8 mouse cellular contexts compared by ENCODE assay signal in the genomic region with DNA sequence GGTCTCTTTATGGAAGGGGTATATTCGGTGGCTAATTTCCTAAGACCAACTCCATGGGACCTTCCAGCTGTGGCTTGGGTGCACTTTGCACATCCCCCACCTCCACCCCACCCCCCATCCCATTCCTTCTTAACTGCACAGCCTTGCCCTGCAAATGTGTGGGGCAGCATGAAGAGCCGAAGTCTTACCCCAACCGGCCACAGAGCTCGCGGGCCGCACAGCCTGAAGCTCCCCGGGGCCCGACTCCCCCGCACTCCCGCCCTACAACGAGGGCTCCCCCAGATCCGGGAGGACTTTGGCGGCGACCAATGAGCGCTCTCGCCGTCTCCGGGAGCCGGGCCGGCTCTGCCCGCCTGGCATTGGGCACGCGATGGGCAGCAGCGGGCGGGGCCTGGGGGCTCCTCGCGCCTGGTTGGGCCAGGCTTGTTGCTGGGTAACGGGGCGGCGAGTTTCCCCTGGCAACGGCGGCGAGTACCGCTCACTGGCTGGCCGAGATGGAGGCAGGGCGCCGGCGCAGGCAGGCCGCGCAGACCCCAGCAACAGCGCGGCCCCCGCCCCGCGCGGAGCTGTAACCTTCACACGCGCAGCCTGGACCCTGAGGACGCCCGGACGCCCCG. TPM values are rescaled to one million over a fixed set of nuclear protein-coding genes. Genes with fewer than 3 reads are reported as not detected.
DNase-seq lines count a peak whose midpoint lies in the region; ATAC-seq and TF ChIP-seq lines count a peak whose summit lies in the region.

No protein-coding gene starts in this region.

- H3K4me3 ChIP-seq in forebrain, embryonic 11.5 days (ENCODE audit: low read depth, low read length), result peak overlapping the region; percentile 42
- H3K4me3 ChIP-seq in heart, embryonic 15.5 days, result peak overlapping the region; percentile 46
- H3K4me3 ChIP-seq in liver, embryonic 14.5 days (ENCODE audit: insufficient read depth in 1 of 2, low read depth in 2 of 2, low read length in 2 of 2), result peak overlapping the region in 1 of 2 experiments; percentile 27; a peak in 1 of 4 replicates
- peak overlapping the region; percentile 34 for H3K4me3 ChIP-seq in neural tube, embryonic 11.5 days (ENCODE audit: low read depth, low read length)
- H3K4me3 ChIP-seq in stomach, embryonic 15.5 days (replicated peaks), result peak overlapping the region; percentile 46

- no peaks in the 10 kb centered on the region for H3K36me3 ChIP-seq in forebrain, embryonic 11.5 days (ENCODE audit: control insufficient read depth, insufficient read depth, low read length)
- no peaks in the 10 kb centered on the region for H3K36me3 ChIP-seq in heart, embryonic 15.5 days
- no peaks in the 10 kb centered on the region for H3K36me3 ChIP-seq in liver, embryonic 14.5 days (replicated peaks; ENCODE audit: control insufficient read depth, insufficient read depth, low read depth)
- H3K36me3 ChIP-seq in neural tube, embryonic 11.5 days (ENCODE audit: control insufficient read depth, insufficient read depth, low read length), result no peaks in the 10 kb centered on the region
- no peaks in the 10 kb centered on the region for H3K36me3 ChIP-seq in stomach, embryonic 15.5 days

- H3K4me2 ChIP-seq in forebrain, embryonic 11.5 days (ENCODE audit: low read depth, low read length, severe bottlenecking), result peak overlapping the region; percentile 94
- peak overlapping the region; percentile 83 for H3K4me2 ChIP-seq in heart, embryonic 15.5 days
- H3K4me2 ChIP-seq in liver, embryonic 14.5 days (ENCODE audit: low read depth), result peak overlapping the region; percentile 47
- peak overlapping the region; percentile 74 for H3K4me2 ChIP-seq in neural tube, embryonic 11.5 days (ENCODE audit: low read depth)
- peak overlapping the region; percentile 89 for H3K4me2 ChIP-seq in stomach, embryonic 15.5 days

- peak; percentile 86 for DNase-seq in A20 (ENCODE audit: low read depth, low spot score)
- peak; percentile 85 for DNase-seq in brain, embryonic 18.5 days (ENCODE audit: low read depth, low spot score)
- peak; percentile 97 for DNase-seq in forebrain, embryonic 11.5 days (ENCODE audit: low spot score)
- peak; percentile 91 for DNase-seq in kidney, postnatal 14 days
- DNase-seq in liver, embryonic 14.5 days (ENCODE audit: low read depth in 3 of 3, low spot score in 3 of 3), result no peak
- peak; percentile 92 for DNase-seq in neural tube, embryonic 11.5 days (ENCODE audit: low spot score)

- peak overlapping the region; percentile 59 for H3K9ac ChIP-seq in forebrain, embryonic 11.5 days (ENCODE audit: low read length)
- peak overlapping the region; percentile 19; the same call in 1 of the 2 replicates for H3K9ac ChIP-seq in heart, embryonic 15.5 days
- no peak overlapping the region for H3K9ac ChIP-seq in liver, embryonic 14.5 days (replicated peaks)
- H3K9ac ChIP-seq in neural tube, embryonic 11.5 days (ENCODE audit: low read length), result peak overlapping the region; percentile 47
- peak overlapping the region; percentile 12; the same call in 1 of the 2 replicates for H3K9ac ChIP-seq in stomach, embryonic 15.5 days

- TF ChIP-seq CTCF in liver, embryonic 14.5 days (IDR thresholded peaks at IDR 0.05; ENCODE audit: low read depth), result no peak

- peak overlapping the region; percentile 59 for H3K27ac ChIP-seq in forebrain, embryonic 11.5 days (ENCODE audit: low read depth, low read length)
- no peak overlapping the region for H3K27ac ChIP-seq in heart, embryonic 15.5 days
- H3K27ac ChIP-seq in liver, embryonic 14.5 days, result no peak overlapping the region
- H3K27ac ChIP-seq in neural tube, embryonic 11.5 days (ENCODE audit: low read depth, low read length), result no peak overlapping the region; the same call in 1 of the 2 replicates
- peak overlapping the region; percentile 3; the same call in 1 of the 2 replicates for H3K27ac ChIP-seq in stomach, embryonic 15.5 days

- under 1% methylated on average over 48 of the region's 52 CpGs for WGBS in forebrain, embryonic 11.5 days
- WGBS in heart, embryonic 15.5 days, result under 1% methylated on average over 52 of the region's 52 CpGs
- WGBS in liver, embryonic 14.5 days (ENCODE audit: insufficient replicate concordance), result 3% methylated on average over 52 of the region's 52 CpGs
- under 1% methylated on average over 50 of the region's 52 CpGs for WGBS in neural tube, embryonic 11.5 days
- WGBS in stomach, embryonic 15.5 days, result under 1% methylated on average over 52 of the region's 52 CpGs

- H3K9me3 ChIP-seq in forebrain, embryonic 11.5 days (ENCODE audit: control insufficient read depth, low read length), result no peaks in the 10 kb centered on the region
- no peaks in the 10 kb centered on the region for H3K9me3 ChIP-seq in heart, embryonic 15.5 days (replicated peaks)
- no peaks in the 10 kb centered on the region for H3K9me3 ChIP-seq in liver, embryonic 14.5 days (ENCODE audit: control insufficient read depth, low read length)
- no peaks in the 10 kb centered on the region for H3K9me3 ChIP-seq in neural tube, embryonic 11.5 days (ENCODE audit: control insufficient read depth, low read length)
- no peaks in the 10 kb centered on the region for H3K9me3 ChIP-seq in stomach, embryonic 15.5 days

- H3K4me1 ChIP-seq in forebrain, embryonic 11.5 days (replicated peaks; ENCODE audit: control insufficient read depth, insufficient read depth, low read length), result peaks cover 12% of the 10 kb centered on the region
- H3K4me1 ChIP-seq in heart, embryonic 15.5 days (replicated peaks), result peaks cover 35% of the 10 kb centered on the region
- peaks cover 11 to 23% of the 10 kb centered on the region in 2 experiments for H3K4me1 ChIP-seq in liver, embryonic 14.5 days (replicated peaks; ENCODE audit: control insufficient read depth in 2 of 2, insufficient read depth in 2 of 2, low read length in 1 of 2)
- peaks cover 6% of the 10 kb centered on the region for H3K4me1 ChIP-seq in neural tube, embryonic 11.5 days (ENCODE audit: control insufficient read depth, insufficient read depth, low read length)
- H3K4me1 ChIP-seq in stomach, embryonic 15.5 days, result peaks cover 24% of the 10 kb centered on the region

- ATAC-seq in forebrain, embryonic 11.5 days (replicated peaks; ENCODE audit: low FRiP score), result peak; percentile 91
- peak; percentile 56 for ATAC-seq in heart, embryonic 15.5 days (replicated peaks; ENCODE audit: insufficient number of reproducible peaks, insufficient read depth, low FRiP score, low read depth)
- ATAC-seq in liver, embryonic 14.5 days (ENCODE audit: insufficient read depth), result no peak
- peak; percentile 87 for ATAC-seq in neural tube, embryonic 11.5 days (ENCODE audit: insufficient read depth, low FRiP score, low TSS enrichment)
- ATAC-seq in stomach, embryonic 15.5 days (ENCODE audit: insufficient read depth, low FRiP score, low read depth), result peak; percentile 44

- H3K27me3 ChIP-seq in forebrain, embryonic 11.5 days (ENCODE audit: control insufficient read depth, insufficient read depth, low read length), result no peaks in the 10 kb centered on the region
- no peaks in the 10 kb centered on the region for H3K27me3 ChIP-seq in heart, embryonic 15.5 days
- peaks cover 18% of the 10 kb centered on the region for H3K27me3 ChIP-seq in liver, embryonic 14.5 days (ENCODE audit: control insufficient read depth, insufficient read depth, low read length)
- no peaks in the 10 kb centered on the region for H3K27me3 ChIP-seq in neural tube, embryonic 11.5 days (ENCODE audit: control insufficient read depth, insufficient read depth, low read length)
- H3K27me3 ChIP-seq in stomach, embryonic 15.5 days (replicated peaks), result no peaks in the 10 kb centered on the region

- TF ChIP-seq EP300 in liver, embryonic 14.5 days (IDR thresholded peaks at IDR 0.05; ENCODE audit: low read depth), result no peak

RNA-seq across cellular contexts. Expression of gene Bbc3, which starts 8.7 kb away (rescaled TPM):
- polyA plus RNA-seq in forebrain, embryonic 11.5 days (2014; fragmentation: Nextera tagmentation; extraction: Ambion mirVana), result 8.0 and 11.5 TPM in 2 replicates
- 6.6 and 6.9 TPM in 2 replicates for polyA plus RNA-seq in heart, embryonic 15.5 days (2015; fragmentation: Nextera tagmentation; extraction: Ambion mirVana)
- polyA plus RNA-seq in liver, embryonic 14.5 days (2012; rRNA removed), result 3.2 and 3.8 TPM in 2 replicates
- 2.0 and 3.3 TPM in 2 replicates for polyA plus RNA-seq in liver, embryonic 14.5 days (2014; fragmentation: Nextera tagmentation; extraction: Ambion mirVana)
- polyA plus RNA-seq in neural tube, embryonic 11.5 days (2014; fragmentation: Nextera tagmentation; extraction: Ambion mirVana), result 8.4 and 11.9 TPM in 2 replicates
- polyA plus RNA-seq in stomach, embryonic 15.5 days (2015; fragmentation: Nextera tagmentation; extraction: Ambion mirVana), result 6.7 and 7.4 TPM in 2 replicates

RNA-seq across cellular contexts. Expression of gene Ccdc9, which starts 12.9 kb away (rescaled TPM):
- 22.3 and 32.2 TPM in 2 replicates for polyA plus RNA-seq in forebrain, embryonic 11.5 days (2014; fragmentation: Nextera tagmentation; extraction: Ambion mirVana)
- 14.4 and 18.3 TPM in 2 replicates for polyA plus RNA-seq in heart, embryonic 15.5 days (2015; fragmentation: Nextera tagmentation; extraction: Ambion mirVana)
- 15.9 and 24.7 TPM in 2 replicates for polyA plus RNA-seq in liver, embryonic 14.5 days (2012; rRNA removed)
- polyA plus RNA-seq in liver, embryonic 14.5 days (2014; fragmentation: Nextera tagmentation; extraction: Ambion mirVana), result 4.2 and 7.6 TPM in 2 replicates
- polyA plus RNA-seq in neural tube, embryonic 11.5 days (2014; fragmentation: Nextera tagmentation; extraction: Ambion mirVana), result 19.6 and 20.8 TPM in 2 replicates
- 26.7 and 27.0 TPM in 2 replicates for polyA plus RNA-seq in stomach, embryonic 15.5 days (2015; fragmentation: Nextera tagmentation; extraction: Ambion mirVana)

RNA-seq across cellular contexts. Expression of gene Inafm1, which starts 26.1 kb away (rescaled TPM):
- 10.9 and 11.6 TPM in 2 replicates for polyA plus RNA-seq in forebrain, embryonic 11.5 days (2014; fragmentation: Nextera tagmentation; extraction: Ambion mirVana)
- polyA plus RNA-seq in heart, embryonic 15.5 days (2015; fragmentation: Nextera tagmentation; extraction: Ambion mirVana), result 8.8 and 11.1 TPM in 2 replicates
- polyA plus RNA-seq in liver, embryonic 14.5 days (2012; rRNA removed), result 7.9 and 8.3 TPM in 2 replicates
- polyA plus RNA-seq in liver, embryonic 14.5 days (2014; fragmentation: Nextera tagmentation; extraction: Ambion mirVana), result 3.5 and 4.0 TPM in 2 replicates
- 12.7 and 13.8 TPM in 2 replicates for polyA plus RNA-seq in neural tube, embryonic 11.5 days (2014; fragmentation: Nextera tagmentation; extraction: Ambion mirVana)
- polyA plus RNA-seq in stomach, embryonic 15.5 days (2015; fragmentation: Nextera tagmentation; extraction: Ambion mirVana), result 20.5 and 21.1 TPM in 2 replicates

RNA-seq across cellular contexts. Expression of gene C5ar1, which starts 40.2 kb away (rescaled TPM):
- 0.76 and 1.1 TPM in 2 replicates for polyA plus RNA-seq in forebrain, embryonic 11.5 days (2014; fragmentation: Nextera tagmentation; extraction: Ambion mirVana)
- polyA plus RNA-seq in heart, embryonic 15.5 days (2015; fragmentation: Nextera tagmentation; extraction: Ambion mirVana), result 2.0 and 4.1 TPM in 2 replicates
- 0.95 and 1.1 TPM in 2 replicates for polyA plus RNA-seq in liver, embryonic 14.5 days (2012; rRNA removed)
- 1.1 and 1.9 TPM in 2 replicates for polyA plus RNA-seq in liver, embryonic 14.5 days (2014; fragmentation: Nextera tagmentation; extraction: Ambion mirVana)
- 2.1 and 2.3 TPM in 2 replicates for polyA plus RNA-seq in neural tube, embryonic 11.5 days (2014; fragmentation: Nextera tagmentation; extraction: Ambion mirVana)
- 3.7 and 4.1 TPM in 2 replicates for polyA plus RNA-seq in stomach, embryonic 15.5 days (2015; fragmentation: Nextera tagmentation; extraction: Ambion mirVana)

RNA-seq across cellular contexts. Expression of gene C5ar2, which starts 55.6 kb away (rescaled TPM):
- polyA plus RNA-seq in forebrain, embryonic 11.5 days (2014; fragmentation: Nextera tagmentation; extraction: Ambion mirVana), result 0.12 and 0.25 TPM in 2 replicates
- 0.76 and 1.1 TPM in 2 replicates for polyA plus RNA-seq in heart, embryonic 15.5 days (2015; fragmentation: Nextera tagmentation; extraction: Ambion mirVana)
- 0.47 and 0.56 TPM in 2 replicates for polyA plus RNA-seq in liver, embryonic 14.5 days (2012; rRNA removed)
- polyA plus RNA-seq in liver, embryonic 14.5 days (2014; fragmentation: Nextera tagmentation; extraction: Ambion mirVana), result 0.30 and 0.33 TPM in 2 replicates
- polyA plus RNA-seq in neural tube, embryonic 11.5 days (2014; fragmentation: Nextera tagmentation; extraction: Ambion mirVana), result 0.07 TPM in 1 of 2 replicates, not detected in the other
- polyA plus RNA-seq in stomach, embryonic 15.5 days (2015; fragmentation: Nextera tagmentation; extraction: Ambion mirVana), result 0.28 and 0.37 TPM in 2 replicates

Comparison
In these comparisons a context has a peak if more than half of its experiments do, and no peak if none do; other contexts are left out.
1. DNase-seq: peak in A20 (single experiment), brain, embryonic 18.5 days (single experiment), forebrain, embryonic 11.5 days (single experiment), kidney, postnatal 14 days (single experiment) and neural tube, embryonic 11.5 days (single experiment); none in liver, embryonic 14.5 days (0 of 3).
2. H3K27ac ChIP-seq: peak in forebrain, embryonic 11.5 days (single experiment) and stomach, embryonic 15.5 days (single experiment); none in heart, embryonic 15.5 days (single experiment), liver, embryonic 14.5 days (single experiment) and neural tube, embryonic 11.5 days (single experiment).
3. Peak in every context shown above with its lines, with median percentiles within 50 percentile points of each other: H3K4me2 ChIP-seq.